Mouse (Mus musculus): ENCODE results near the gene Mansc1. TPM values are rescaled to one million over a fixed set of nuclear protein-coding genes. Genes with fewer than 3 reads are reported as not detected.

Mansc1 gene
- polyA plus RNA-seq, 1 experiment = 0.59 TPM

DNA sequence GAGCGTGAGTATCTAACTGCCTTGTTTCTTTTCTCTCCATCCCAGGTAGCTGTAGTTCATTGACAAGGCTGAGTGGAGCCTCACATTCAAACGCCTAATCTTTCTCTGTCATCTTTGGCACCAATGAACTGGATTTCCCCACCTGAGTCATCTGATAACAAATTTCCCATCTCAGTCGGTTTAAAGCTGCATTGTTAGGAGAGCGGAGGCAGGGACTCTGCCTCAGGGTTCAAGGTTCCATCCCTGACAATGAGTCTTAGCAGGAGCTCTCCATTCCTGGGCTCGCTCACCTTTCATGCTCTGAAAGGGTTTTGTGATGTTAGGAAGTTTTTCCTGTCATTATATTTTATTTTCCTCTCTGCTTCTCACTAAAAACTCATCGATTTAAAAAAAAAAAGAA is 54.2 kb downstream of the Mansc1 start:
- H3K4me3 ChIP-seq (ENCODE audit: control insufficient read depth, low read depth, low read length) = no peak overlapping the region
- H3K27me3 ChIP-seq (ENCODE audit: control insufficient read depth, insufficient read depth, low read length) = no peaks in the 10 kb centered on the region
- H3K4me1 ChIP-seq (ENCODE audit: control insufficient read depth, insufficient read depth, low read length) = peaks cover 2% of the 10 kb centered on the region; the same call in 1 of the 2 replicates
- no peak overlapping the region for H3K27ac ChIP-seq (ENCODE audit: control insufficient read depth, insufficient read depth, low read depth, low read length)
- no peaks in the 10 kb centered on the region for H3K36me3 ChIP-seq (ENCODE audit: control insufficient read depth, insufficient read depth, low read length)
- no peak for TF ChIP-seq CTCF (IDR thresholded peaks at IDR 0.05; ENCODE audit: control insufficient read depth, insufficient read depth, insufficient replicate concordance, low read depth, low read length)
- no peak for TF ChIP-seq POLR2A (IDR thresholded peaks at IDR 0.05; ENCODE audit: control insufficient read depth, low read depth, low read length)

DNA sequence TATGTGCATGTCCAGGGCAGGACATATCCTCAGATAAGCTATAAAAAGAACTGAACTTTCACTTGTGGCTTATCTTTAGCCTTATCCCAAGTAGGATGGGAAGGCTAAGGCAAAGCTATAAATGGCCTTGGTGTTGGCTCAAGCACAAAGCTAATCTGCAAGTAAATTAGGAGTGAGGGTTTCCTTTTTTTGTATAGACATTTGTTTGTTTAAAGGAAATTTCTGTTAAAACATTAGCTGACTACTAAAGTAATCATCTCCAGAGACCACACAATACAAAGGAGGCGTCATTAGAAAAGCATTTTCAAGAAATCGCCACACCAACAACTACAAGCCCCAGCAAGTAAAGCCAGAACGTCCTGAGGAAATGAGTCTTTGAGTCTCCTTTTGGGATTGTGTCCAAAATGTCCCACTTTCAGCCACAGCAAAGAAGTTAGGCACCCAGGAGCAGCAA is 57.0 kb downstream of the Mansc1 start:
- H3K36me3 ChIP-seq (ENCODE audit: control insufficient read depth, insufficient read depth, low read length) = no peaks in the 10 kb centered on the region
- peaks cover 2% of the 10 kb centered on the region; the same call in 1 of the 2 replicates for H3K4me1 ChIP-seq (ENCODE audit: control insufficient read depth, insufficient read depth, low read length)
- H3K27me3 ChIP-seq (ENCODE audit: control insufficient read depth, insufficient read depth, low read length) = no peaks in the 10 kb centered on the region
- no peak overlapping the region for H3K4me3 ChIP-seq (ENCODE audit: control insufficient read depth, low read depth, low read length)
- no peak overlapping the region for H3K27ac ChIP-seq (ENCODE audit: control insufficient read depth, insufficient read depth, low read depth, low read length)
- TF ChIP-seq POLR2A (IDR thresholded peaks at IDR 0.05; ENCODE audit: control insufficient read depth, low read depth, low read length) (no peak), CTCF (IDR thresholded peaks at IDR 0.05; ENCODE audit: control insufficient read depth, insufficient read depth, insufficient replicate concordance, low read depth, low read length) (no peak)

- H3K4me1 ChIP-seq (ENCODE audit: control insufficient read depth, insufficient read depth, low read length) = peaks cover 8% of the 10 kb centered on the region; the same call in 1 of the 2 replicates
- H3K36me3 ChIP-seq (ENCODE audit: control insufficient read depth, insufficient read depth, low read length) = no peaks in the 10 kb centered on the region
- H3K27me3 ChIP-seq (ENCODE audit: control insufficient read depth, insufficient read depth, low read length) = no peaks in the 10 kb centered on the region
- H3K4me3 ChIP-seq (ENCODE audit: control insufficient read depth, low read depth, low read length) = no peak overlapping the region
- no peak for TF ChIP-seq POLR2A (IDR thresholded peaks at IDR 0.05; ENCODE audit: control insufficient read depth, low read depth, low read length)
- no peak for TF ChIP-seq CTCF (IDR thresholded peaks at IDR 0.05; ENCODE audit: control insufficient read depth, insufficient read depth, insufficient replicate concordance, low read depth, low read length)
- H3K27ac ChIP-seq (ENCODE audit: control insufficient read depth, insufficient read depth, low read depth, low read length) = no peak overlapping the region
Measured at GRCm38 (mm10) chr6:134567986-134568556, 64.2 kb downstream of the Mansc1 start.

- no peak; the same call in none of the 2 replicates for TF ChIP-seq POLR2A (IDR thresholded peaks at IDR 0.05; ENCODE audit: control insufficient read depth, low read depth, low read length)
- TF ChIP-seq CTCF (IDR thresholded peaks at IDR 0.05; ENCODE audit: control insufficient read depth, insufficient read depth, insufficient replicate concordance, low read depth, low read length) = no peak
- Histone ChIP-seq H3K27me3 (ENCODE audit: control insufficient read depth, insufficient read depth, low read length) (no peaks in the 10 kb centered on the region), H3K4me3 (ENCODE audit: control insufficient read depth, low read depth, low read length) (peak within 1 kb of the TSS; percentile 94), H3K36me3 (ENCODE audit: control insufficient read depth, insufficient read depth, low read length) (no peaks in the 10 kb centered on the region), H3K4me1 (ENCODE audit: control insufficient read depth, insufficient read depth, low read length) (peaks cover 8% of the 10 kb centered on the region; the same call in 1 of the 2 replicates), H3K27ac (ENCODE audit: control insufficient read depth, insufficient read depth, low read depth, low read length) (peak within 1 kb of the TSS; percentile 91)
Measured at GRCm38 (mm10) chr6:134566818-134567485, 65.3 kb downstream of the Mansc1 start, which contains the start of gene Lrp6. TSS of gene Lrp6 (minus strand) at chr6:134566965.

- Histone ChIP-seq H3K27me3 (ENCODE audit: control insufficient read depth, insufficient read depth, low read length) (no peaks in the 10 kb centered on the region), H3K36me3 (ENCODE audit: control insufficient read depth, insufficient read depth, low read length) (no peaks in the 10 kb centered on the region), H3K4me3 (ENCODE audit: control insufficient read depth, low read depth, low read length) (peak overlapping the region; percentile 94), H3K27ac (ENCODE audit: control insufficient read depth, insufficient read depth, low read depth, low read length) (peak overlapping the region; percentile 85), H3K4me1 (ENCODE audit: control insufficient read depth, insufficient read depth, low read length) (peaks cover 8% of the 10 kb centered on the region)
- TF ChIP-seq POLR2A (IDR thresholded peaks at IDR 0.05; ENCODE audit: control insufficient read depth, low read depth, low read length) = no peak
- no peak for TF ChIP-seq CTCF (IDR thresholded peaks at IDR 0.05; ENCODE audit: control insufficient read depth, insufficient read depth, insufficient replicate concordance, low read depth, low read length)
Measured at GRCm38 (mm10) chr6:134566248-134566817, 66.0 kb downstream of the Mansc1 start.

DNA sequence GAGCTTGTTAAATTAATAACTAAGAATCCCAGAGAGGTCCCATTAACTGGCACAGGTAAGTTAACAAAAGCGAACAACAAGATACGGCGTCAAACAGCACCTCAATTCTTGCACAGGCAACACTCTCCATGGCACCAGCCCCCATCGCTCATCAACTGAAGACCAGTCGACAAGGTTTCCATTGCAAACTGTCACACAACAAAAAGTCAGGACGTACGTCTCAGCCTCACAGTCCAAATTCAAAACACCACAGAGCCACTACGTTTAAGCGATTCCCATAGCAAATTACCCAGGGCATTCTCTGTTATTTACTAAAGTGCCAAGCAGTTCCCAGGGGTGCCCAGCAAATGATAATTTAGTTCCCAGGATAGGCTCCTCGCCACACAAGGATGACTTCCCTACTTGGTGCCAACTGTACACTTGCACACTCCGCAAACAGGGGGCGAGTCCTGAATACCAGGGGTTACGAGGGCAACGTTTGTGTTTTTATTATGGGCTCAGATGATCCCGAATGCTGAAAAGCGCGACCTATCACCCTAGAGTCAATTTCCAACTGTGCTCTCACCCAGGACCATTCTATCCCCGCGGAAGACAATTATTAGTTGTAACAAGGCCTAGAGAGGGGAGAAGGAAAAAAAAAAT is 66.6 kb downstream of the Mansc1 start:
- Histone ChIP-seq H3K4me1 (ENCODE audit: control insufficient read depth, insufficient read depth, low read length) (peaks cover 8% of the 10 kb centered on the region), H3K4me3 (ENCODE audit: control insufficient read depth, low read depth, low read length) (peak overlapping the region; percentile 94), H3K36me3 (ENCODE audit: control insufficient read depth, insufficient read depth, low read length) (no peaks in the 10 kb centered on the region), H3K27ac (ENCODE audit: control insufficient read depth, insufficient read depth, low read depth, low read length) (peak overlapping the region; percentile 32), H3K27me3 (ENCODE audit: control insufficient read depth, insufficient read depth, low read length) (no peaks in the 10 kb centered on the region)
- TF ChIP-seq POLR2A (IDR thresholded peaks at IDR 0.05; ENCODE audit: control insufficient read depth, low read depth, low read length) (no peak), CTCF (IDR thresholded peaks at IDR 0.05; ENCODE audit: control insufficient read depth, insufficient read depth, insufficient replicate concordance, low read depth, low read length) (no peak)

GRCm38 (mm10) chr6:134564539-134564938 is 67.7 kb downstream of the Mansc1 start:
- peaks cover 8% of the 10 kb centered on the region for H3K4me1 ChIP-seq (ENCODE audit: control insufficient read depth, insufficient read depth, low read length)
- no peak for TF ChIP-seq POLR2A (IDR thresholded peaks at IDR 0.05; ENCODE audit: control insufficient read depth, low read depth, low read length)
- TF ChIP-seq CTCF (IDR thresholded peaks at IDR 0.05; ENCODE audit: control insufficient read depth, insufficient read depth, insufficient replicate concordance, low read depth, low read length) = no peak
- no peaks in the 10 kb centered on the region for H3K27me3 ChIP-seq (ENCODE audit: control insufficient read depth, insufficient read depth, low read length)
- no peak overlapping the region for H3K27ac ChIP-seq (ENCODE audit: control insufficient read depth, insufficient read depth, low read depth, low read length)
- H3K4me3 ChIP-seq (ENCODE audit: control insufficient read depth, low read depth, low read length) = no peak overlapping the region
- H3K36me3 ChIP-seq (ENCODE audit: control insufficient read depth, insufficient read depth, low read length) = no peaks in the 10 kb centered on the region

All from testis, adult 2 months (tissue).